Mouse (Mus musculus): ENCODE measurements at regions not wholly inside any gene's neighbourhood (a gene's known extent, or its start where the extent isn't known, plus 50 kb on each side); places are given as distances from the start of the nearest gene placed in this dataset.

DNA sequence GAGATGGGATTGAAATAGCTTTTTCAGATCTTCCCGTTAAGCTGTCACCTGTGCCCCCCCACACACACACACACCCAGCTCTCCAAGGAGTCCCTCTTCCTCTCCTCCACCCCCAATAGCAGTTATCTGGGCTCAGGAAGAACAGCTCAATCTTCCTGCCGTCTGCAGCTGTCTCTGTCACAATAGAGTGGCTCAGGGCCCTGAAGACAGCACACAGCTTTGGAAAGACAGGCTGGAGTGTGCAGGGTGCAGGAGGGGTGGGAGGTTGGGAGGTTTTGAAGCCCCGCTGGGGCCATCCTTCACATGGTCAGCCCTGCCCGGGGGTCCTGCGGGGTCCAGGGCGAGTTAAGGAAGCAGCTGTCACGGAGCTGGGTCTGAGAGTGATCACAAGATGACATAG, 149.6 kb upstream of the Sdk2 start:
- DNase-seq (ENCODE audit: low spot score in 2 of 2), result no peak

DNA sequence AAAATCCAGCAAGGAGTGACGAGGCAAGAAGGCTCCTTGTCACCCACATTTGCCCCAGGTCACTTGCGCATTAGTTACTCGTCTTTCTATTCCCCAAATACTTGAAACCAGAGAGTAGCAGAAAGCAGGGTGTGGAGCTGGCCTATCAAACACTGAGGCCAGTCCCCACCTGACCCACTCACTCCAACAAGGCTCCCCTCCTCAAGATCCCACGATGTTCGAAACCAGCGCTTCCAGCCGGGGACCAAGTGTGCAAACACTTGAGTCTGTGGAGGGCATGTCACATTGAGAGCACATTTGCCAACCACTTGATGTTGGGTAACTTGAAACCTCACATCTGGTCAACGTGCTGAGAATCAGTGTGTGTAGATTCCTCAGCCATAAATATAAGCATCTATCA, 148.4 kb upstream of the Sdk2 start:
- no peak for DNase-seq (ENCODE audit: low spot score in 2 of 2)

DNA sequence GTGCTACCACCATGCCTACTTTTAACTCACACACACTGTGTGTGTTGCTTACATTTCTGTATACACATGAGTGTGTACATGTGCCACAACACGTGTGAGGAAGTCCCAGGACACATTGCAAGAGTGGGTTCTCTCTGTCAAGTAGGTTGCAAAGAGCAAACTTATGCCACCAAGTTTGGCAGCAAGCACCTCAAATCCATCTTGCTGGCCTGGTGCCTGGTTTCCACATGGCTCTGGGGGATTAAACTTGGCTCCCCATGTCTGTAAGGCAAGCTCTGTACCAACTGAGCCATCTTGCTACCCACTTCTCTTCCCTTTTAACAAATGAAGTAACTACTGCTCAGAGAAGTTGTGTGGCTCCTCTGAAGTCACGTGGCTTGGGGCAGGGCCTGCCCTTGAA, 145.3 kb upstream of the Sdk2 start:
- no peak for DNase-seq (ENCODE audit: low spot score in 2 of 2)

DNA sequence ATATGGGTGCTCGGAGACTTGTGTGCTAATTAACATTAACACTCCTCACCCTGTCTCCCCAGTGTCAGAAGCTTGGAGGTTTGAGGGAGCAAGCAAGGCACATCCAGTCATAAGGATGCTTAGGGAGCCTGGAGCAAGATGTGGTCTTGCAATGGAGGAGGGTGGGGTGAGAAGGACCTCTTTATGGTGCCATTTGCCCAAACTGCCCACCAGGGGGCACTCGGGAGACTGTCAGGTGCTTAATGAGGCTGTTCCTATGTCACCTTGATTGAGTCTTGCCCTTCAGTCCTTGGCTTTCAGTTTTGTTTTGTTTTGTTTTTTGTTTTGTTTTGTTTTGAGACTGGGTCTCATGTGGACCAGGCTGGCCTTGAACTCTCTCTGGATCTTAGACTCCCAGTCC, 138.3 kb upstream of the Sdk2 start:
- peak in 1 of 2 experiments; percentile 29 for DNase-seq (ENCODE audit: low spot score in 2 of 2)

DNA sequence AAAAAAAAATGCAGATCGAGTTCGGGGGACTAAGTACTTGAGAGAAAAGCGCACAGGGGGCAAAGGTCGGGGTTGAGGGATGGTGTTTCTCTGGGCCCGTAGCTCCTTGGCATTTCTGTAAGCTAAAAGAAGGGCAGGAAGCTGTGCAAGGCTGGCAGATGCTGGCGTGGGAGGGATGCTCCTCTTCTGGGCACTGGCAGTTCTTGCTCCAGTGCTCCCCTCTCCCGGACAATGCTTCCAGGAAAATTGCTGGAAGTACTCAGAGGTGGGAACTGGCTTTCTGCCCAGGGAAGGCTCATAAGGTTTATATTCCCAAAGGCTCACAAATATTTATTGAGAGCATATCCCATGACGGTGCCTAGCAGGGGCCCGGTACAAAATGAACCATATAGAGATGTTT, 136.6 kb upstream of the Sdk2 start:
- DNase-seq (ENCODE audit: low spot score in 2 of 2), result no peak

DNA sequence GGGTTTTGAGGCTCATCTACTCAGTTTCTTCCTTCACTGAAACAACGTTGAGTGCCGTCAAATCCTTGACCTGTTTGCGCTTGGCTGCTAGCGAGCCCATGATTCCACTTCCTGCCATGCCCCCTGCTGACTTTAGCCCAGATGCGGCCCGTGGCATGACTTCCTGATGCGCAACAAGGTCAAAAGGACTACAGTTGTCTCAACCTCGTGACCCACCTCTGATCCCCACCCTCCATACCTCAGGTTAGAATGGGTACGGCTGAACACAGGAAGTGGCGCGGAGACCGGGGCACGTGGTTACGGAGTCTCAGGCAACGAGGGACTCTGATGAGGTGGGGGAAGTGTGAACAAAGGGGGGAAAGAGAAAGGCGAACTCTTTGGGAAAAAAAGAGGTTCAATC, 135.6 kb upstream of the Sdk2 start:
- DNase-seq (ENCODE audit: low spot score in 2 of 2), result no peak

DNA sequence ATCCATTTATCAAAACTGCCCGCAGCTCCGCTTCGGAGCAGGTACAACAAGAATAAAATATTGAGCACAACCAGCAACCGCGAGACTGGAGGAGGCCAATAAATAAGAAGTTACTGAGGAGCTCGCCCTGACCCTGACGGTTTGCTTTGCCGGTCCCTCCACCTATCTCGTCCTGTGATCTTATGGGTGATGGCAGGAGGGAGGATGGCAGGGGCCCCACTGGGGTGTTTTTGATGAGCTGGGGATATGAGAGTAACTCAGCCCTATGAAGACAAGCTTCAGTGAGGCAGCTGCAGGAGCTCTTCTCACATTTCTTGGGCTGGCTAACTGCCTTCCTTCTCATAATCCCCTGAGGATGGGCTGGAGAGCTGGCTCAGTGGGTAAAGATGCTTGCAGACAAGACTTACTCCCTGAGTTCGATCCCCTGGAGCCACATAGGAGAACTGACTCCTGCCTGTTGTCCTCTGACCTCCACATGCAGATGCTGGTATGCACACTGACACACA, 132.3 kb upstream of the Sdk2 start:
- no peak for DNase-seq (ENCODE audit: low spot score in 2 of 2)

DNA sequence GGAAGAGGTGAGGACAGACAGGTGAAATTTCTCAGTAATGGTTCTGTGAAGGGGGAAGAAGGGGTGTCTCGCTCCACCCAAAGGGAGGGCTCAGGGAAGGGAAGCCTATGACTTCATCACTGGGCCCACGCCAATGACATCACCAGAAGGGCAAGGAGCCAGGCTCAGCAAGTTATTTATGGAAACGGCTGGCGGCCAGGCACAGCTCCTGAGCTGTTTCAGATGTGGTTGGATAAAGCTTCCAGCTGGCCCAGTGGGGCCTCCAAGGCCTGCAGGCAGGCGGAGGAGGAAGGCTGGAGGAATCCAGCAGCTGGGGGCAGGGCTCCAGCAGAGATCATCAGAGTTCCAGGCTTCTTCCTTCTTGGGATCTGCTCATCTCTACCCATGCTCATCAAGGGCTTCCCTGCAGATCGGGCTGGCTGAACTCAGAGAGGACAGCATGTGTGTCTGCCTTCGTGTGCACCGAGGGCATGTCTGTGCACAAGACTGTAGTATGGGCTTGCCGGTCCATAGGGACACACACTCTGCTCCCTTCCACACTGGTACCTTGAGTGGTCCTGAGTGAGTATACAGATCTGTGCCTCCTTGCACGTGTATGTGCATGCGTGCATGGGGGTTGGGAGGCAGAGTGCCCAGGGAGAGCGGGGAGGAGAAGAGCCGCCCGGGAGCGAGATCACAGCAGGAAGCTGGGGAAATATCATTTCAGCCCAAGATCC, 131.6 kb upstream of the Sdk2 start:
- peak; percentile 91 to 96 for DNase-seq (ENCODE audit: low spot score in 2 of 2)

DNA sequence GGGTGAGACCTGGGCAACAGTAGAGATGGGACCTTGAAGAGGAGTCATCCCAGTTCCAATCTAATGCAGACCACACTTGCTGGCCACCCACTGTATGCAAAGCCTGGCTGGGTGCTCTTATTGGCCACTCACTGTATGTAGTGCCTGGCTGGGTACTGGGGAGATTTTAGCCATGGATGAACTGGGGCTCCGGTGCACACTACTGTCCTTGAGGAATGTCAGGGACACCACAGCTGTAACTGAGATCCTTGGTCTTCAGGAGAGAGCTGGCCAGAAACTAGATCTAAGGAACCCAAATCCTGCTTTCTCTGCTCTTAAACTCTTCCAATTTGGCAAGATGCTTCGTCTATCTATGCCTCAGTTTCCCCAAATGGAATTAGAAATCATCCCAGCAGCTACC, 128.4 kb upstream of the Sdk2 start:
- DNase-seq (ENCODE audit: low spot score in 2 of 2), result no peak

DNA sequence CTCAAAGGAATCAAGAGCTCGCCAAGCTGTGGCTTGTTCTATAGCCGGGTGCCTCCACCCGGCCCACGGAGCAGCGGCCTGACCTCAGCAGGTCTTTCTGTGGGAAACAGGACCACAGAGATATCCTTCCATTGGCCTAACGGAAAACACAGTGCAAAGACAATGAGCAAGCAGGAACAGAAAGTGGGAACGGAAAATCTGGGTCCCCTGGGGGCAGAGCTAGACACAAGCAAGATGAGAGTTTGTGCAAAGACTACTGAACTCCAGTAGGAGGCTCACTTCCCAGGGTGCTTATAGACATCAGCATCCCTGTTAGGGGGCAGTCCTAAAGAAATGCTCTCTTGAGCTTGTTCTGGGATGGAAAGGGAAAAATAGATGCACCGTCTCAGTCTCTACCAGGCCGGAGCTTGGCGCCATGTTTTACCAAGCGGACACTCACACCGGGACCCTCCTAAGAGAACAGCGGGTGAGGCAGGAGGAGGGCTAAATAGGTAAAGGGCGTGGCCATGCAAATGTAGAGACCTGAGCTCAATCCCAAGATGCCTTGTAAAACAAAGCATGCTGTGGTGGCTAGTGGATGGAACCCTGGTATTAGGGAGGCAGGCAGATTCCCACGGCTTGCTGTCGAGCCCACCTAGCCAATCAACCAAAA, 127.3 kb upstream of the Sdk2 start:
- DNase-seq (ENCODE audit: low spot score in 2 of 2), result no peak

DNA sequence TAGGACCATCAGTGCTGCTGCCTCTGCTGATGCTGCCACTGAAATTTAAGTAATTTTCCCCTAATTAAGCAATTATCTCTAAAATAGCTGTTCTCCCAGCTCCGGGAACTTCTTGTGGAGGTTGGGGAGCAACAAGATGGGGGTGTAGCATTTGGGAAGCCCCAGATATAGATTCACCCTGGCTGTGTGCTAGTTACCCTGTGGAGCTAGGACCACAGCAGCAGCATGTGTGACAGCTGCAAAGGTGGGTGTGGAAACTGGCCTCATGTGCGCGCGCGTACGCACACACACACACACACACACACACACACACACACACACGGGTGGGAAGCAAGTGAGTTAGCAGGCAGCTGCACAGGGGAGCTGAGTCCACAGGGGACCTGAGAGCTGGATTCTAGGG, 126.2 kb upstream of the Sdk2 start:
- DNase-seq (ENCODE audit: low spot score in 2 of 2), result no peak

DNA sequence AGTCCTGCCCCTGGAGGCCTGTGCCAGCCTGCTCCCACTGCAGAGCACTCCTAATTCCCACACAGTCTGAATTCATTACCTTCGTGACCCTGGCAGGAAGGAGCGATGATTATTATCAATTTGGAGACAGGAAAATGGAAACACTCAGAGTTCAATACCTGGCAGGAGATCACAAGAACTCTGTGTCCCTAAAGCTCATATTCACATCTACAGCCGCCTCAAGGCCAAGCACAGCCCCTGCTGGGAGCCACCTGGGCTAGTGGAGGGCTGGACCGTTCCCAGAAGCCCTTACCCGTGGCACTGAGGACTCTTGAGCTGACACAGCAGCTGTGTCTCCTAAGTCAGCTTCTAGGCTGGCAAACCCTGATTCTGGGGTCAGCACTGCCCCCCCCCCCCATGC, 124.8 kb upstream of the Sdk2 start:
- DNase-seq (ENCODE audit: low spot score in 2 of 2), result no peak

DNA sequence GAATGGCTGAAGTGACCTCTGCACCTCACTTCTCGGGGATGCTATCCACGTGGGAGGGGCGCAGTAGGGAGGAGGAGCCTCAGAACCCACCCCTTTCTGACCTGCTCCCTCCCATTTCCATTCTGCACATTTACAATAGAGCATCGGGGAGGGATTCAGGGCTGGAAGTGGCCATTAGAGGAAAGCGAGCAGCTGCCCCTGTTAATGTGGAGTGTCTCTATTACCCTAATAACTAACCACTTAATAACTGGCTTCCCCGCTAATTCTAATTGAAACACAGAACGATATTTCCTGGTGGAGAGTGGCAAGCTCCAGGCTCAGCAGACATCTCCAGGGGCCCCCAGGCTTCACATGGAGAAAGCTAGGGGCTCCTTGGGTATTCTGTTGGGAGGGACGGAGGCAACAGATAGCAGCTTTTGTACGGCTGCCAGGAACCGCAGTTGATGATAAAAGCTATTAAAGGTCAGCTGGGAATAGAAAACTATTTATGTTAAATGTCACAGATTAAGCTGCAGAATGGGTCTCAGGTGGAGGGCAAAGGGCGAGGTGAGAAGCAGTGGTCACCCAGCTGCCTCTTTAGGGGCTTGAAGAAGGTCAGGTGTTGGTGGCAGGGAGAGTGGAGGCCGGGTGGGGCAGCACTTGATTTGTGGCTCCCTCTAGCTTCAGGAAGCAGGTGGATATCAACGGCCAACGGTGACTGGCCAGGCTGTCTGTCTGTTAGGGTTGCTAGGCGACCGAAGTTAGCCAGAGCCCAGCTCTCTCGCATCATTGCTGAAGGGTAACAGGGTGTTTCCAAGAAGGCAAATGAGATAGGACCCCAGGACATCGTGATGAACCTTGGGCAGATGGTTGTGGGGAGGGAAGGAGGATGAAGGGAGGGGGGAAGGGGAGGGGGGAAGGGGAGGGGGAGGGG, 118.4 kb upstream of the Sdk2 start:
- DNase-seq (ENCODE audit: low spot score in 2 of 2), result peak; percentile 28 to 59

DNA sequence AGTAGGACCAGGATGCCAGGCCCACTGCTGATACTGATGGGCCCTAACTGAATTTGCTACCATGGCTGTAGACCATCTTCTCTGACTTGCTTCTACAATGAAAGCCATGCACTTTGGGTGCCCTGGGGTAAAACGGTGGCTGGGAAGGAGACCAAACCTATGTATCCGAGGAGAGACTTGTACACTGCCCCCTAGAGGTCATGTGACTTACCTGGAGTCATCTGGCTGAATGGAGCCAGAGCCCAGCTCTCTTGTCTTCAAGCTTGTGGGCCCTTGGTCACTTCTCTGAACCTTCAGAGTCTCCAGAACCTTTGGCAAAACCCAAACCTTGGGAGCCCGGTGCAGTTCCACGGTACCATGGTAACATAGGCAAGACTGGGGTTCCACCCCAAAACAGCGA, 117.6 kb upstream of the Sdk2 start:
- DNase-seq (ENCODE audit: low spot score in 2 of 2), result no peak

DNA sequence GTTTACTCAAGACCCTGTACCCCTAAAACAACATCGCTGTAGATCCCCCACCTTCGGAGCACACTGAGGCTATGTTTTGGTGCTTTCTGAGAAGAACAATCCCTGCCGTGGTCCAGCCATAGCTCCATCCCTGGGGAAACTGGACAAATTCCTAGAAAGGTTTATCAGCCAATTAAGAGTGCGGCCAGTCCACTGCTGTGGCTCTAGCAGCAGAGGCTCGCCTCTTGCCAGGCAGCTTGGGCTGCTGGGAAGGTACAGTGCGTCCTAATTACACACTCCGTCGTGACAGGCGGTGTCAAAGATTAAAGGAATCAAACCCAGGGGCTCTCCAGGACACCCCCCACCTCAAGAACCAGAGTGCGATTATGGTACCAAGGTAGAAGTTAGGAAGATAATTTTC, 116.4 kb upstream of the Sdk2 start:
- DNase-seq (ENCODE audit: low spot score in 2 of 2), result peak in 1 of 2 experiments; percentile 20

DNA sequence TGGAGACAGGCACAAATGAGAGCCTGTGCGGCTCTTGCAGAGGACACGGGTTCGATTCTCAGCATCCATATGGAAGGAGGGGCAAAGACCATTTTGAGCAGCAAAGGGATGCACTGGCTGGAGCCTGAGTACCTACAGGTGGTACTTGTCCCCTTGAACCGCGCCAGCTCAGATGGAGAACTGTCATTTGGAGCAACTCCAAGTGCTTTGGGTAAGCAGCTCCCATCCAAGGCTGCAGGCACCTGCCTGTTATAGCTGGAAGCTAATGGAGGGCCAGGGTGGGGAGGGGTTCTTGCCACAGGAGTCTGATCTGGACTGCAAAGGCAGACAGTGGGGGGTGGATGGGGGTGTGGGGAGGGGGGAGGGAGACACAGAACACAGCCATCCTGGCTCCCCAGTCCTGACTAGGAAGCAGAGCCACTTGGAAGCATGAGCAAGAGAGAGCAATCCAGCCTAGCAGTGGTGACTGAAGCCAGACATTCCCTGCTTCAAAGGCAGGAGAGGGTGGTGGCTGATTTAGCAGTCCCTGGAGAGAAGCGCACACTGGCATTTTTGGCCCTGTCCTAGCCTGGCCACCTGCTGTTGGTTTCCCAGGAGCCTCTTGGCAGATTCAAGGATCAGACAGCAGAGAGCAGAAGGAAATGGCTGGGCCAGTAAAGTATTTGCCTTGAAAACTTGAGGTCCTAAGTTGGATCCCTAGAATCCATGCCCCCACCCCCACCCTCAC, 112.1 kb upstream of the Sdk2 start:
- no peak for DNase-seq (ENCODE audit: low spot score in 2 of 2)

DNA sequence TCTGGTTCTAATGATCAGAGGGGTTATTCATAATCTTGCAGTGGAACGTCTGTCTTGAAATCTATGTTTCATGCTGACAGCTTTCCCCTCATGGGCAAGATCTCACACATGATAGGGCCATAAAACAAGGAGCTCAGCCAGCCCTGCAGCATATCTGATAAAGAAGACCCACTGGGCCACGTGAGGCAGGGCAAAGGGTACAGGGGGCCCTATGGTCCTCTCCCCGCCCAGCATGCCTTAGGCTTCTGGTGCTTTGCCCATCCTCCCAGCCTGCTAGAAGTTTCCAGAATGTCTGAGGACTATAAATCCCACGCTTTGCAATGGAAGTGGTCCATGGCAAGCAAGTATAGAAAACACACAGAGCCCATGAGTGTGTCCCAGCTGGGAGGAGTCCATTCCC, 110.9 kb upstream of the Sdk2 start:
- DNase-seq (ENCODE audit: low spot score in 2 of 2), result no peak

DNA sequence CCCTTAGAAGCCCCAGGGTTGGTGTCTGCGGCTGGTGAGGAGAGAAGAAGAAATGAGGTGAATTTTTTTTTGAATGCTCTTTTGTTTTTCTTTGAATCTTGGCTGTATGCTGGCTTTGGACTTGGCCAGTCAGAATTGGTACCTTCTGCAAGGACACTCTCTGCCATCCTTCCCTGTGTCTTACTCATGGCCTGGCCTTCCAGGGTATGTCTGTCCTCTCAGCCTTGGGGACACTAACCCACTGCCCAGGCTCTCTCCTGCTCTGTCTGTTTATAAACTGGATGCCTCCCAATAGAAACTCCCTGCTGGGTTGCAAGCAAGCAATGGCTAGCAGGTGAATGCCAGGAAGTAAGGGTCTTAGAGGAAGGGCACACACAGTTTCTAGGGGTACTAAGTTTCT, 110.4 kb upstream of the Sdk2 start:
- DNase-seq (ENCODE audit: low spot score in 2 of 2), result no peak

DNA sequence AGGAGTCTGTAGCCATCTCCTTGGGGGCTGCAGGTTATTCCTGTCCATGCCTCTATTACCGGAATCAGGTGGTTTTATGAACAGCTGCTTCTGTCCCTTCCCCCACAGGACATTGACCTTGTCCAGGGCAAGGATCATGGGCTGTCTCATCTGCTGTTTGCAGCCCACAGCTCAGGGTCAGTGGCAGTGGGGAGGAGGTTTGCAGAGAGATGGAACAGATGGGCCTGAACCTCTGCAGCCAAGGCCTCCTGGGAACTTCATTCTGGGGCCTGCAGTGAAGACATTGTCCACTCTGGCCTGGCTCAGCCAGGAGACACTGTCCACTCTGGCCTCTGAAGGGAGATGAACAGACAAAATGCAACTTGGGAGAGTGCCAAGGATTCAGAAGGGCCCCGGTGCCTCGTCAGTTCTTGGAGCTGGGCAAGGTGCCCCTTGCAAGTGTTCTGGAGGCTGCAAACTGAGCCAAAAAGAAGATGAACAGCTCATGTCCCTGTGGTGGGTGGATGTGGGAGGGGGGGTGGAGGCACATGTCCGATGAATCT, 109.9 kb upstream of the Sdk2 start:
- no peak for DNase-seq (ENCODE audit: low spot score in 2 of 2)

DNA sequence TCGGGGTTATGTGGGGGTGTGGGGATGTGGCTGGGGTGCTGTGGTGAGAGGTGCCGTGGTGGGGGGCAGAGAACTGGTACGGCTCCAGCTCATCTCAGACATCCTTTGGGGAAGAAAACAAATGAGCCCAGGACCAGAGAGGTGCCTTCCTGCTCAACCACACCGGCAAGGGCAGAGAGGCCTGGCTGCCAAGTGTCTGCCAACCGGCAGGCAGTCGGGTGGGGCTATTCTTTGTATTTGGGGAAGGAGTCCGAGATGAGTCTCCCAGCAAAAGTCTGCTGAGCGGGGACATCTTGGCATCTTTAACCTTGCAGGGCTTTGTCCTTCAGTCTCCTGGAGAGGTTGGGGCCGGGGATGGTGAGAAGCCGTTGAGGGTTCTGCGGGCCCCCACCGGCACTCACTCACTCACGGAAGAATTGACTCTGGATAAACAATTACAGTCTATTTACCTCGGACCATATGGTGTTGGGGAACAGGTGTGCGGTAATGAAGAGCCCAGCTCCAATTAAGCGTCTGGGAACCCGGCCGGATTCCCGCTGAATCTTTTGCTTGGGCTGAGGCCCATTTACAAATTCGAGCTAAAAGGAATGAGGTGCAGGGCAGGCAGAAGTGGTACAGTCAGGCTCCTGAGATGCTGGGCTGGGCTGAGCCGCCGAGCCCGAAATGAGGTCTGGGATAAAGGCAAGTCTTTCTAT, 108.7 kb upstream of the Sdk2 start:
- DNase-seq (ENCODE audit: low spot score in 2 of 2), result no peak

DNA sequence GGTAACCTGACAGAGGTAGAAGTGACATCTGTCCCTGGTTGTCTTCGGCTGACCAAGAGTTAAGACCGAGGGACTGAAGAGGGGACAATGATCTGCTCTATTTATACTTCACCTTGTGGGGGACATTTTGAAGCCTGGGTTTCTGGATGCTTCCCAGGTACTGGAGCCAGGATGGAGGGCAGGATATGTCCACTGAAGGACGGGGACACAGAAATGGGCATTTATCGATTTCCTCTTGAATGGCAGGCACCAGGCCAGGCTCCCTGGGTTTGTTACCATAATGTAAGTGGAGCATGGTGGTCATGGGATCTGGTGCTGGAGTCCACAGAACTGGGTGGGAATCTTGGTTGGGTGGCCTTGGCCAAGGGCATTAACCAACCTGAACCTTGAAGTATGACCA, 108.0 kb upstream of the Sdk2 start:
- no peak for DNase-seq (ENCODE audit: low spot score in 2 of 2)

Data from heart, adult 9 months (tissue).